Mouse (Mus musculus) midbrain, embryonic 14.5 days (tissue): ENCODE data around the gene Wscd2. TPM values are rescaled to one million over a fixed set of nuclear protein-coding genes. Genes with fewer than 3 reads are reported as not detected.

Experiments used
- ATAC-seq: fragments of 200-750 bp; cut with Nextera tagmentation; 2 replicates; pipeline ENCODE4 v1.8.0; 2017; ENCODE audit warnings: moderate number of reproducible peaks, moderate library complexity; ENCODE audit not compliant: low FRiP score, low TSS enrichment
- DNase-seq: peaks from one replicate; pipeline ENCODE4 v3.0.0-alpha.2; 2015
- H3K27ac ChIP-seq: fragments of 300-500 bp; sonication (generic); replicated peaks from 2 replicates; pipeline ENCODE4 v1.5.1; 2014; ENCODE audit warnings: mild to moderate bottlenecking, low read depth, low read length, moderate library complexity
- H3K27me3 ChIP-seq: fragments of 300-500 bp; sonication (generic); 2 replicates; pipeline ENCODE4 v1.6.1; 2014; ENCODE audit warnings: low read length, control low read depth, mixed read lengths; ENCODE audit not compliant: control insufficient read depth, insufficient read depth
- H3K36me3 ChIP-seq: fragments of 300-500 bp; sonication (generic); 2 replicates; pipeline ENCODE4 v1.6.1; 2014; ENCODE audit warnings: low read length, control low read depth; ENCODE audit not compliant: control insufficient read depth, insufficient read depth
- H3K4me1 ChIP-seq: fragments of 300-500 bp; sonication (generic); 2 replicates; pipeline ENCODE4 v1.6.1; 2014; ENCODE audit warnings: mild to moderate bottlenecking, antibody characterized with exemption, low read length, control low read depth; ENCODE audit not compliant: control insufficient read depth, insufficient read depth
- H3K4me2 ChIP-seq: fragments of 300-500 bp; sonication (generic); 2 replicates; pipeline ENCODE4 v1.6.1; 2014; ENCODE audit warnings: mild to moderate bottlenecking, low read length, moderate library complexity
- H3K4me3 ChIP-seq: fragments of 300-500 bp; sonication (generic); replicated peaks from 2 replicates; pipeline ENCODE4 v1.5.1; 2014; ENCODE audit warnings: low read depth, low read length
- H3K9ac ChIP-seq: fragments of 300-500 bp; sonication (generic); replicated peaks from 2 replicates; pipeline ENCODE4 v1.6.1; 2014; ENCODE audit warnings: mild to moderate bottlenecking, low read length, moderate library complexity
- H3K9me3 ChIP-seq: fragments of 300-500 bp; sonication (generic); 2 replicates; pipeline ENCODE4 v1.6.1; 2016; ENCODE audit warnings: low read length, control low read depth, mixed read lengths; ENCODE audit not compliant: control insufficient read depth
- WGBS: fragments of 180-500 bp; shearing (Covaris S2); extraction: QIAGEN DNeasy Blood & Tissue Kit; methylation state at CpG from one replicate; pipeline ENCODE4 v1.1.7; 2014; 5-methylcytosine and 5-hydroxymethylcytosine counted together
- polyA plus RNA-seq: library from polyadenylated mRNA; unstranded; fragments of >200 nt; fragmentation: Nextera tagmentation; extraction: Ambion mirVana; gene quantifications from 2 replicates; pipeline ENCODE4 v1.2.1, GENCODE M21; 2014

Gene Wscd2
- polyA plus RNA-seq, 1 experiment from 2014 or later = 10.7 TPM

DNA sequence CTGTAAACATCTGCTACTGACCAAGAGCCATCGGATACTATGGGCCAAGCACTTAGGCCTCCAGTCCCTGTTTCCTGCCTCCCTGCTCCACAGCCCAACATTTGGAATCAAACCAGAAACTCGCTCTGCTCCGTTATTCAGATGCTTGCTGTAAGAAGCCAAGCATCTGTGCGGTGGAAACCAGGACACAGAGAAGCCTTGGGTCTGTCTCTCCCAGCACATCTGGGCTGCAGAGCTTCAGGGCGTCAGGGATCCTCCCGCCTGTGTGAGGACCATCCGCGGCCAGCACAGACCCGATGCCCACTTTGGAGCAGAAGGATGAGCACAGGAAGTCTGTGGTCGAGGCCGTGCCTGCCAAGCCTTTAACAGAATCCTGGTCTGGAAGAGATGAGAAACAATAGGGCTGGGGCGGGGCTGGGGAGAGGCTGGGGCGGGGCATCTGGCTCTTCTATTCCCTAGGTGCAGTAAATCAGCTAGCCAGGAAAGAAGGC lies 117.9 kb downstream of the Wscd2 start:
- 31% methylated on average over 13 of the region's 13 CpGs for WGBS
- Histone ChIP-seq H3K9me3 (no peaks in the 10 kb centered on the region), H3K27me3 (no peaks in the 10 kb centered on the region), H3K4me2 (no peak overlapping the region), H3K4me3 (no peak overlapping the region), H3K27ac (no peak overlapping the region), H3K4me1 (0 out of 2 replicates have a peak, but pooled peaks cover 6% of the 10 kb centered on the region), H3K36me3 (no peaks in the 10 kb centered on the region), H3K9ac (no peak overlapping the region)
- ATAC-seq (no peak), DNase-seq (no peak)

- Histone ChIP-seq H3K9ac (no peak overlapping the region), H3K4me3 (no peak overlapping the region), H3K36me3 (no peaks in the 10 kb centered on the region), H3K27ac (no peak overlapping the region), H3K9me3 (no peaks in the 10 kb centered on the region), H3K4me1 (0 out of 2 replicates have a peak, but pooled peaks cover 6% of the 10 kb centered on the region), H3K4me2 (no peak overlapping the region), H3K27me3 (no peaks in the 10 kb centered on the region)
- no peak for ATAC-seq
- 82% methylated on average over 8 of the region's 8 CpGs for WGBS
- no peak for DNase-seq
Observed at GRCm38 (mm10) chr5:113608511-113608910, 118.4 kb downstream of the Wscd2 start.

GRCm38 (mm10) chr5:113609891-113610290 lies 119.8 kb downstream of the Wscd2 start:
- no peaks in the 10 kb centered on the region for H3K9me3 ChIP-seq
- no peak overlapping the region for H3K4me3 ChIP-seq
- 0 out of 2 replicates have a peak, but pooled peaks cover 6% of the 10 kb centered on the region for H3K4me1 ChIP-seq
- H3K4me2 ChIP-seq = no peak overlapping the region
- H3K9ac ChIP-seq = no peak overlapping the region
- WGBS = 67% methylated on average over 5 of the region's 5 CpGs
- H3K36me3 ChIP-seq = no peaks in the 10 kb centered on the region
- H3K27me3 ChIP-seq = no peaks in the 10 kb centered on the region
- no peak overlapping the region for H3K27ac ChIP-seq
- no peak for DNase-seq
- no peak for ATAC-seq

DNA sequence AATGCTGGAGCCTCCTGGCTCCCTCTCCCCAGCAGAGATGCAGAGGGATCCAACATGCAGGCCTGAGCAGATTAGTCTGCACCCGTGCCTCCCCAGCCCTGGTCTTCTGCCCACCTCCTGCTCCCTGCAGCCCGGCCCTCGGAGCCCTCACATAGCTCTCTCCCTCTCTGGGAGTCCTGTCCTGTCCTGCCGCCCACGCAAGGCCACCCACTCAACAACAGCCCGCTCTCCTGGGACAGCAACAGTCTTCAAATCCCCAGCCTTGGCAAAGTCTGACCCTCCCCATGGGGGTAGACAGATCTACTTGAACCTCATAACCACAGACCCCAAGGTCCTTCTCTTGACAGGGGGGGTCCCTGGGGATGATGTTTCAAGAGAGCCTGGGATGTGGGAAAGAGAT lies 120.4 kb downstream of the Wscd2 start:
- ATAC-seq = no peak
- H3K36me3 ChIP-seq = no peaks in the 10 kb centered on the region
- DNase-seq = no peak
- H3K27me3 ChIP-seq = no peaks in the 10 kb centered on the region
- WGBS = 52% methylated on average over 6 of the region's 6 CpGs
- no peak overlapping the region for H3K9ac ChIP-seq
- H3K4me2 ChIP-seq = no peak overlapping the region
- H3K4me3 ChIP-seq = no peak overlapping the region
- 0 out of 2 replicates have a peak, but pooled peaks cover 6% of the 10 kb centered on the region for H3K4me1 ChIP-seq
- H3K9me3 ChIP-seq = no peaks in the 10 kb centered on the region
- no peak overlapping the region for H3K27ac ChIP-seq

- H3K27ac ChIP-seq = no peak overlapping the region
- ATAC-seq = no peak
- DNase-seq = no peak
- H3K36me3 ChIP-seq = no peaks in the 10 kb centered on the region
- H3K4me3 ChIP-seq = no peak overlapping the region
- WGBS = 86% methylated on average over 6 of the region's 6 CpGs
- no peak overlapping the region for H3K4me2 ChIP-seq
- 0 out of 2 replicates have a peak, but pooled peaks cover 6% of the 10 kb centered on the region for H3K4me1 ChIP-seq
- no peak overlapping the region for H3K9ac ChIP-seq
- H3K9me3 ChIP-seq = no peaks in the 10 kb centered on the region
- no peaks in the 10 kb centered on the region for H3K27me3 ChIP-seq
Observed at GRCm38 (mm10) chr5:113611131-113611530, 121.0 kb downstream of the Wscd2 start.

GRCm38 (mm10) chr5:113611771-113612233 lies 121.7 kb downstream of the Wscd2 start:
- Histone ChIP-seq H3K4me2 (no peak overlapping the region), H3K27me3 (no peaks in the 10 kb centered on the region), H3K4me3 (no peak overlapping the region), H3K36me3 (no peaks in the 10 kb centered on the region), H3K4me1 (0 out of 2 replicates have a peak, but pooled peaks cover 6% of the 10 kb centered on the region), H3K27ac (no peak overlapping the region), H3K9me3 (no peaks in the 10 kb centered on the region), H3K9ac (no peak overlapping the region)
- ATAC-seq (no peak), DNase-seq (no peak)
- WGBS = 80% methylated on average over 12 of the region's 12 CpGs

DNA sequence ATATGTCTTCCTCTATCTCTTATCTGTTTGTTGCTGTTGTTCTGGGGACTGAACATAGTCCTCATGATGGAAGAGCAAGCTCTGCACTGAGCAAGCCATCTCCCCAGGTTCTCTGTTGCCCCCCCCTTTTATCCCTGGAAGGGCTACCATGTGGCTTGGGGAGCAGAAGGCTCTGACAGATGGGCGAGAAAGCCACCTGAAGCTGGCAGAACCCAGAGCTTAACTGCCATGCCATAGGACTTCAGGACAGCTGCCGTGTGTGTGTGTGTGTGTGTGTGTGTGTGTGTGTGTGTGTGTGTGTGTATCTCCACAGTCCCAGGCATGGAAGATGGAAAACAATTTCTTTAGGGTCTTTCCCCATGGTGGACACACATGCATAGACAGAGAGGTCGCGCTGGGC lies 128.6 kb downstream of the Wscd2 start:
- H3K27ac ChIP-seq = no peak overlapping the region
- H3K4me3 ChIP-seq = no peak overlapping the region
- H3K27me3 ChIP-seq = no peaks in the 10 kb centered on the region
- no peak for DNase-seq
- 0 out of 2 replicates have a peak, but pooled peaks cover 3% of the 10 kb centered on the region for H3K4me1 ChIP-seq
- H3K36me3 ChIP-seq = no peaks in the 10 kb centered on the region
- no peak for ATAC-seq
- 94% methylated on average over 4 of the region's 4 CpGs for WGBS
- no peak overlapping the region for H3K4me2 ChIP-seq
- no peaks in the 10 kb centered on the region for H3K9me3 ChIP-seq
- H3K9ac ChIP-seq = no peak overlapping the region

- Histone ChIP-seq H3K27me3 (no peaks in the 10 kb centered on the region), H3K9ac (no peak overlapping the region), H3K4me3 (no peak overlapping the region), H3K4me2 (no peak overlapping the region), H3K27ac (no peak overlapping the region), H3K36me3 (no peaks in the 10 kb centered on the region), H3K9me3 (no peaks in the 10 kb centered on the region), H3K4me1 (0 out of 2 replicates have a peak, but pooled peaks cover 3% of the 10 kb centered on the region)
- WGBS = 77% methylated on average over 1 of the region's 1 CpGs
- ATAC-seq = no peak
- DNase-seq = no peak
Observed at GRCm38 (mm10) chr5:113619151-113619550, 129.0 kb downstream of the Wscd2 start.

- Histone ChIP-seq H3K9me3 (no peaks in the 10 kb centered on the region), H3K27ac (no peak overlapping the region), H3K4me1 (0 out of 2 replicates have a peak, but pooled peaks cover 3% of the 10 kb centered on the region), H3K4me2 (no peak overlapping the region), H3K4me3 (no peak overlapping the region), H3K36me3 (no peaks in the 10 kb centered on the region), H3K27me3 (no peaks in the 10 kb centered on the region), H3K9ac (no peak overlapping the region)
- ATAC-seq (no peak), DNase-seq (no peak)
- WGBS = 72% methylated on average over 16 of the region's 16 CpGs
Observed at GRCm38 (mm10) chr5:113620130-113620716, 130.1 kb downstream of the Wscd2 start.
